Mouse (Mus musculus): ENCODE data around the gene Cckbr.

- TF ChIP-seq CTCF (IDR thresholded peaks at IDR 0.05; ENCODE audit: insufficient read depth, low read length) (no peak), POLR2A (IDR thresholded peaks at IDR 0.05; ENCODE audit: borderline replicate concordance, extremely low read depth, low read depth, low read length) (no peak)
These were observed 51.8 kb downstream of the Cckbr start for GRCm38 (mm10) chr7:105477433-105477700.

All from lung, adult 2 months (tissue).